In genomic region chr6:88565033-88565432, GRCm38 (mm10) we compare ENCODE assay signal across 11 mouse cellular contexts. TPM values are rescaled to one million over a fixed set of nuclear protein-coding genes. Genes with fewer than 3 reads are reported as not detected.
A peak's percentile ranks its signal among the peaks of the same experiment; 100 is the strongest.
DNase-seq lines count a peak whose midpoint lies in the region; ATAC-seq and TF ChIP-seq lines count a peak whose summit lies in the region.
"Had no signal": no experiment of that assay in that cellular context is flagged by ENCODE, and none has a peak within 500 bp of the region (broad histone marks: within the 10 kb centered on the region; RNA-seq: fewer than 3 reads in every experiment).

No protein-coding gene starts in this region.

- WGBS in heart, postnatal 0 days = 23% methylated on average over 6 of the region's 6 CpGs
- 26% methylated on average over 6 of the region's 6 CpGs for WGBS in heart, embryonic 12.5 days
- 33% methylated on average over 6 of the region's 6 CpGs for whole genome bisulfite sequencing in lung, postnatal 0 days
- WGBS in intestine, embryonic 15.5 days = 34% methylated on average over 6 of the region's 6 CpGs

- TF ChIP-seq CTCF in heart, postnatal 0 days (IDR thresholded peaks at IDR 0.05; ENCODE audit: low read depth) = peak; percentile 54
- peak; percentile 63 for TF ChIP-seq CTCF in lung, postnatal 0 days (IDR thresholded peaks at IDR 0.05)
- peak; percentile 58; the same call in 1 of the 2 replicates for TF ChIP-seq CTCF in brain, embryonic 14.5 days (IDR thresholded peaks at IDR 0.05; ENCODE audit: borderline replicate concordance, extremely low read depth, insufficient read depth, insufficient read length)

- H3K9me3 ChIP-seq in heart, postnatal 0 days (replicated peaks; ENCODE audit: control insufficient read depth, low read length) = no peaks in the 10 kb centered on the region
- H3K9me3 ChIP-seq in heart, embryonic 12.5 days (replicated peaks) = no peaks in the 10 kb centered on the region
- no peaks in the 10 kb centered on the region for H3K9me3 ChIP-seq in lung, postnatal 0 days (ENCODE audit: low read length)
- H3K9me3 ChIP-seq in intestine, embryonic 15.5 days = no peaks in the 10 kb centered on the region
- H3K9me3 ChIP-seq: embryonic facial prominence, embryonic 12.5 days; midbrain, embryonic 12.5 days had no signal

- no peaks in the 10 kb centered on the region for H3K36me3 ChIP-seq in heart, postnatal 0 days (replicated peaks; ENCODE audit: control insufficient read depth, insufficient read depth, low read length)
- H3K36me3 ChIP-seq in heart, embryonic 12.5 days = no peaks in the 10 kb centered on the region
- no peaks in the 10 kb centered on the region for H3K36me3 ChIP-seq in lung, postnatal 0 days (ENCODE audit: insufficient read depth, low read length)
- H3K36me3 ChIP-seq in intestine, embryonic 15.5 days = no peaks in the 10 kb centered on the region
- H3K36me3 ChIP-seq: embryonic facial prominence, embryonic 12.5 days; midbrain, embryonic 12.5 days had no signal

- no peak overlapping the region for H3K9ac ChIP-seq in heart, postnatal 0 days (replicated peaks; ENCODE audit: low read depth, low read length)
- H3K9ac ChIP-seq in heart, embryonic 12.5 days = no peak overlapping the region
- no peak overlapping the region for H3K9ac ChIP-seq in lung, postnatal 0 days (replicated peaks; ENCODE audit: low read depth)
- no peak overlapping the region for H3K9ac ChIP-seq in intestine, embryonic 15.5 days
- H3K9ac ChIP-seq: embryonic facial prominence, embryonic 12.5 days; midbrain, embryonic 12.5 days had no signal

- DNase-seq in heart, postnatal 0 days (ENCODE audit: low spot score) = no peak
- DNase-seq in lung, postnatal 0 days (ENCODE audit: low spot score) = peak; percentile 16
- no peak for DNase-seq in lung, adult 18-20 months
- peak; percentile 52 for DNase-seq in brain, embryonic 14.5 days (ENCODE audit: low read depth)
- peak; percentile 53 for DNase-seq in retina, postnatal 1 day
- DNase-seq in thymus, postnatal 10 days (ENCODE audit: low spot score in 2 of 2) = no peak
- DNase-seq: right cerebral cortex, postnatal 14 days had no signal

- H3K4me3 ChIP-seq in heart, postnatal 0 days (ENCODE audit: low read depth, low read length) = no peak overlapping the region
- H3K4me3 ChIP-seq in heart, embryonic 12.5 days = no peak overlapping the region
- no peak overlapping the region for H3K4me3 ChIP-seq in lung, postnatal 0 days (ENCODE audit: low read depth, low read length)
- no peak overlapping the region for H3K4me3 ChIP-seq in intestine, embryonic 15.5 days (replicated peaks)
- H3K4me3 ChIP-seq: embryonic facial prominence, embryonic 12.5 days; midbrain, embryonic 12.5 days had no signal

- ATAC-seq in heart, postnatal 0 days (ENCODE audit: insufficient read depth, low read depth) = no peak
- ATAC-seq in heart, embryonic 12.5 days (ENCODE audit: insufficient number of reproducible peaks, low FRiP score) = no peak
- ATAC-seq in lung, postnatal 0 days = no peak
- no peak for ATAC-seq in intestine, embryonic 15.5 days

- no peak for TF ChIP-seq POLR2A in brain, embryonic 14.5 days (IDR thresholded peaks at IDR 0.05; ENCODE audit: borderline replicate concordance, extremely low read depth, insufficient read depth, insufficient read length, poor library complexity, severe bottlenecking)

- H3K27me3 ChIP-seq in heart, postnatal 0 days (ENCODE audit: control insufficient read depth, insufficient read depth, low read length) = peaks cover 11% of the 10 kb centered on the region
- H3K27me3 ChIP-seq in heart, embryonic 12.5 days (replicated peaks) = peaks cover 22% of the 10 kb centered on the region
- no peaks in the 10 kb centered on the region for H3K27me3 ChIP-seq in lung, postnatal 0 days (replicated peaks; ENCODE audit: insufficient read depth, low read length)
- H3K27me3 ChIP-seq in intestine, embryonic 15.5 days (replicated peaks) = peaks cover 6% of the 10 kb centered on the region

- no peak overlapping the region for H3K4me2 ChIP-seq in heart, postnatal 0 days (ENCODE audit: low read depth, low read length)
- no peak overlapping the region for H3K4me2 ChIP-seq in heart, embryonic 12.5 days
- no peak overlapping the region for H3K4me2 ChIP-seq in lung, postnatal 0 days (replicated peaks; ENCODE audit: low read depth, low read length)
- H3K4me2 ChIP-seq in intestine, embryonic 15.5 days (replicated peaks) = no peak overlapping the region
- H3K4me2 ChIP-seq: embryonic facial prominence, embryonic 12.5 days; midbrain, embryonic 12.5 days had no signal

- H3K27ac ChIP-seq in heart, postnatal 0 days (ENCODE audit: low read depth) = no peak overlapping the region
- no peak overlapping the region for H3K27ac ChIP-seq in heart, embryonic 12.5 days (ENCODE audit: poor library complexity, severe bottlenecking)
- no peak overlapping the region for H3K27ac ChIP-seq in lung, postnatal 0 days (ENCODE audit: low read length)
- H3K27ac ChIP-seq in intestine, embryonic 15.5 days = no peak overlapping the region
- H3K27ac ChIP-seq: embryonic facial prominence, embryonic 12.5 days; midbrain, embryonic 12.5 days had no signal

- H3K4me1 ChIP-seq in heart, postnatal 0 days (ENCODE audit: control insufficient read depth, insufficient read depth) = no peaks in the 10 kb centered on the region
- H3K4me1 ChIP-seq in heart, embryonic 12.5 days (replicated peaks) = peaks cover 8% of the 10 kb centered on the region; the same call in 1 of the 2 replicates
- no peaks in the 10 kb centered on the region for H3K4me1 ChIP-seq in lung, postnatal 0 days (ENCODE audit: insufficient read depth, low read depth, low read length)
- H3K4me1 ChIP-seq in intestine, embryonic 15.5 days (replicated peaks) = no peaks in the 10 kb centered on the region
- H3K4me1 ChIP-seq: embryonic facial prominence, embryonic 12.5 days had no signal

- no peak for TF ChIP-seq EP300 in heart, postnatal 0 days (IDR thresholded peaks at IDR 0.05; ENCODE audit: low read depth)
- TF ChIP-seq EP300 in lung, postnatal 0 days (IDR thresholded peaks at IDR 0.05) = no peak

RNA-seq across cellular contexts. Expression of gene Sec61a1, which starts 46.3 kb away (rescaled TPM):
- 131 and 172 TPM in 2 replicates for total RNA-seq in heart, postnatal 0 days (2014; rRNA removed; ENCODE audit: low replicate concordance)
- 85.9 and 88.0 TPM in 2 replicates for polyA plus RNA-seq in heart, postnatal 0 days (2015; fragmentation: Nextera tagmentation; extraction: Ambion mirVana)
- 206 and 209 TPM in 2 replicates for polyA plus RNA-seq in heart, embryonic 12.5 days (2016; fragmentation: Nextera tagmentation; extraction: Ambion mirVana)
- polyA plus RNA-seq in lung, postnatal 0 days (2015; fragmentation: Nextera tagmentation; extraction: Ambion mirVana) = 145 and 149 TPM in 2 replicates
- polyA plus RNA-seq in brain, embryonic 14.5 days (2012; rRNA removed) = 169 and 177 TPM in 2 replicates
- polyA plus RNA-seq in intestine, embryonic 15.5 days (2015; fragmentation: Nextera tagmentation; extraction: Ambion mirVana) = 256 and 276 TPM in 2 replicates

Comparison
In these comparisons a context has a peak if more than half of its experiments do, and no peak if none do; other contexts are left out.
1. DNase-seq: peak in lung, postnatal 0 days (single experiment), brain, embryonic 14.5 days (single experiment) and retina, postnatal 1 day (single experiment); none in heart, postnatal 0 days (single experiment), lung, adult 18-20 months (0 of 2) and thymus, postnatal 10 days (0 of 2).
2. Peak in every context shown above with its lines, with median percentiles within 50 percentile points of each other: CTCF ChIP-seq.